Mouse (Mus musculus) erythroid progenitor cell, adult 5-6 weeks (primary cell): ENCODE measurements around the gene H2al1b. TPM values are rescaled to one million over a fixed set of nuclear protein-coding genes. Genes with fewer than 3 reads are reported as not detected.
"Not testable (repeated sequence)": the region's sequence is repeated elsewhere in the genome, so short reads cannot be mapped to it uniquely, and the experiment has no call there.

Experiments used
- ATAC-seq: replicated peaks from 2 replicates; pipeline ENCODE4 v1.8.0; 2016; ENCODE audit warnings: moderate number of reproducible peaks, mild to moderate bottlenecking, moderate TSS enrichment, inconsistent platforms; ENCODE audit not compliant: poor library complexity, low FRiP score, severe bottlenecking
- total RNA-seq, 2 experiments: library from RNA; stranded (forward) in 1 of 2; stranded (reverse) in 1 of 2; fragments of 150-400 nt in 1 of 2; fragments of 186-747, 209-891 nt in 1 of 2; gene quantifications; 2 replicates each; pipeline versions ENCODE4 v1.2.3 to v1.2.4; 2015 to 2017; ENCODE audit warnings: low replicate concordance in 2 of 2

Gene H2al1b
- total RNA-seq (2015; ENCODE audit: low replicate concordance) (not detected in 2 replicates), total RNA-seq (2017; ENCODE audit: low replicate concordance) (not detected in 2 replicates)

GRCm38 (mm10) chrX:11302132-11302531 is at the start of gene H2al1b:
H2al1b (plus strand) TSS chrX:11302432.
- ATAC-seq: not testable (repeated sequence)

- no peak for ATAC-seq
Observed at GRCm38 (mm10) chrX:11254062-11254461, 48.2 kb upstream of the H2al1b start.

- no peak for ATAC-seq
Observed at GRCm38 (mm10) chrX:11254521-11255207, 47.6 kb upstream of the H2al1b start.

- ATAC-seq: no peak
Observed at GRCm38 (mm10) chrX:11255564-11256360, 46.5 kb upstream of the H2al1b start.

- no peak for ATAC-seq
Observed at GRCm38 (mm10) chrX:11264918-11265317, 37.3 kb upstream of the H2al1b start.

- ATAC-seq: no peak
Observed at GRCm38 (mm10) chrX:11267791-11268190, 34.4 kb upstream of the H2al1b start.

GRCm38 (mm10) chrX:11269074-11269473 is 33.2 kb upstream of the H2al1b start:
- no peak for ATAC-seq

GRCm38 (mm10) chrX:11273190-11273589 is 29.0 kb upstream of the H2al1b start:
- ATAC-seq: no peak

GRCm38 (mm10) chrX:11277083-11277482 is 25.1 kb upstream of the H2al1b start:
- ATAC-seq: no peak

- ATAC-seq: no peak
Observed at GRCm38 (mm10) chrX:11280741-11281140, 21.5 kb upstream of the H2al1b start.

GRCm38 (mm10) chrX:11288306-11288882 is 13.8 kb upstream of the H2al1b start:
- no peak for ATAC-seq

GRCm38 (mm10) chrX:11289244-11289643 is 13.0 kb upstream of the H2al1b start:
- ATAC-seq: no peak

GRCm38 (mm10) chrX:11298957-11299356 is 3.3 kb upstream of the H2al1b start, which contains the start of gene H2al1a:
H2al1a (plus strand) TSS chrX:11299257.
- not testable (repeated sequence) for ATAC-seq

GRCm38 (mm10) chrX:11305355-11305754 is 3.1 kb downstream of the H2al1b start, which contains the start of gene H2al1c:
H2al1c (plus strand) TSS chrX:11305655.
- ATAC-seq: not testable (repeated sequence)

- ATAC-seq: not testable (repeated sequence)
Observed at GRCm38 (mm10) chrX:11308524-11308923, 6.3 kb downstream of the H2al1b start, which contains the start of gene H2al1d. H2al1d (plus strand) TSS chrX:11308824.

- not testable (repeated sequence) for ATAC-seq
Observed at GRCm38 (mm10) chrX:11311634-11312033, 9.4 kb downstream of the H2al1b start, which contains the start of gene H2al1e. H2al1e (plus strand) TSS chrX:11311934.

GRCm38 (mm10) chrX:11314858-11315257 is 12.6 kb downstream of the H2al1b start, which contains the start of gene H2al1f:
H2al1f (plus strand) TSS chrX:11315158.
- ATAC-seq: not testable (repeated sequence)

- ATAC-seq: not testable (repeated sequence)
Observed at GRCm38 (mm10) chrX:11317956-11318355, 15.7 kb downstream of the H2al1b start, which contains the start of gene H2al1g. H2al1g (plus strand) TSS chrX:11318256.

GRCm38 (mm10) chrX:11321192-11321591 is 19.0 kb downstream of the H2al1b start, which contains the start of gene H2al1h:
H2al1h (plus strand) TSS chrX:11321492.
- not testable (repeated sequence) for ATAC-seq

GRCm38 (mm10) chrX:11324359-11324758 is 22.1 kb downstream of the H2al1b start, which contains the start of gene H2al1i:
H2al1i (plus strand) TSS chrX:11324659.
- not testable (repeated sequence) for ATAC-seq
